22 mouse cellular contexts compared by ENCODE assay signal in the genomic region with DNA sequence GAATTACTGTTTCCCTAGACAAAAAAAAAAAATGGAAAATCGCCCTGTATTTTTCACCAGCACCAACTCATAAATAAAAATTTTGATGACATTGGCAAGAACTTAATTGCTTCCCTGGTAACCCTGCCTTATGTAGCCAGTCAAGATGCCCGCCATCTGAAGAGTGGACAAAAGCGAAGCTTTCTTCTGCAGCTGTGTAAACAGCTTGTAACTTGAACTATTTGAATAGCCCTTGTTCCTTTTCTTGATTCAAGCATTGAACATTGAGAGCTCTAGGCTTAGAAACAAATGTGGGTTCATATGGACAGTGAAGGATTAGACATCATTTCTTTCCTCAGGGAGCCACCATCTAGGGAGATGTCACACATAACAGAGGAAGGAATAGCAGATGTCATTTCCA.
"Had no signal": no experiment of that assay in that cellular context is flagged by ENCODE, and none has a peak within 500 bp of the region (broad histone marks: within the 10 kb centered on the region; RNA-seq: fewer than 3 reads in every experiment).

No protein-coding gene starts in this region.

- H3K4me3 ChIP-seq: limb, embryonic 12.5 days; limb, embryonic 15.5 days; neural tube, embryonic 12.5 days; neural tube, embryonic 15.5 days had no signal

- ATAC-seq: liver, postnatal 0 days had no signal

- H3K9ac ChIP-seq: limb, embryonic 12.5 days; limb, embryonic 15.5 days; liver, embryonic 14.5 days; liver, postnatal 0 days; neural tube, embryonic 12.5 days; neural tube, embryonic 15.5 days had no signal

- H3K27me3 ChIP-seq: limb, embryonic 12.5 days; limb, embryonic 15.5 days; neural tube, embryonic 12.5 days; neural tube, embryonic 15.5 days had no signal

- H3K27ac ChIP-seq: limb, embryonic 12.5 days; limb, embryonic 15.5 days; liver, embryonic 14.5 days; neural tube, embryonic 12.5 days; neural tube, embryonic 15.5 days; stomach, postnatal 0 days had no signal

- H3K36me3 ChIP-seq: limb, embryonic 12.5 days; limb, embryonic 15.5 days; neural tube, embryonic 12.5 days; neural tube, embryonic 15.5 days had no signal

- H3K4me2 ChIP-seq: limb, embryonic 12.5 days; limb, embryonic 15.5 days; liver, embryonic 11.5 days; midbrain, embryonic 11.5 days; neural tube, embryonic 12.5 days; neural tube, embryonic 15.5 days had no signal

- H3K4me1 ChIP-seq: limb, embryonic 12.5 days; limb, embryonic 15.5 days; neural tube, embryonic 12.5 days; neural tube, embryonic 15.5 days had no signal

- H3K9me3 ChIP-seq: limb, embryonic 12.5 days; limb, embryonic 15.5 days; neural tube, embryonic 12.5 days; neural tube, embryonic 15.5 days had no signal

- DNase-seq: kidney, adult 18-20 months; kidney, adult 9 months; kidney, postnatal 14 days; kidney, postnatal 4 days; left cerebral cortex, postnatal 4 days; liver, postnatal 0 days; lung, postnatal 4 days; midbrain, embryonic 14.5 days; right cerebral cortex, adult 18-20 months; right cerebral cortex, postnatal 14 days; right cerebral cortex, postnatal 4 days; thymus, adult 2 months; thymus, postnatal 14 days; thymus, postnatal 4 days had no signal
